Mouse (Mus musculus): ENCODE measurements around the gene Khdrbs1.
"Not testable (repeated sequence)": the region's sequence is repeated elsewhere in the genome, so short reads cannot be mapped to it uniquely, and the experiment has no call there.

DNA sequence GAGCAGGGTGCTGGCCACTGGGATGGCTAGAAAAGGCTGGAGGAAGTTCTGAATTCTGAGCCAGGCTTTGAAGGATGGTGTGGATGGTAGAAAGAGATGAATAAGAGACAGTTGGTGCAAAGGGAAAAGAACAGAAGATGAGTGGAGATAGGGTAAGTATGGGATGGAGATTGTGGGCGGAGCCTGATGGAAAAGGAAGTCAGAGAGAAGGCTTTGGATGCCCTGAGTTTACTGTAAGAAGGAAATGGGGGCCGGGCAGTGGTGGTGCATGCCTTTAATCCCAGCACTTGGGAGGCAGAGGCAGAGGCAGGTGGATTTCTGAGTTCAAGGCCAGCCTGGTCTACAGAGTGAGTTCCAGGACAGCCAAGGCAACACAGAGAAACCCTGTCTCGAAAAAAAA is 26.6 kb upstream of the Khdrbs1 start:
- TF ChIP-seq CTCF, EP300 (IDR thresholded peaks at IDR 0.05): not testable (repeated sequence)

Data from lung, postnatal 0 days (tissue).